Mouse (Mus musculus): ENCODE results near the gene Arhgap28. TPM values are rescaled to one million over a fixed set of nuclear protein-coding genes. Genes with fewer than 3 reads are reported as not detected.
A peak's percentile ranks its signal among the peaks of the same experiment; 100 is the strongest.

Gene Arhgap28
- polyA plus RNA-seq, 1 experiment from 2014 or later = 3.8 TPM

DNA sequence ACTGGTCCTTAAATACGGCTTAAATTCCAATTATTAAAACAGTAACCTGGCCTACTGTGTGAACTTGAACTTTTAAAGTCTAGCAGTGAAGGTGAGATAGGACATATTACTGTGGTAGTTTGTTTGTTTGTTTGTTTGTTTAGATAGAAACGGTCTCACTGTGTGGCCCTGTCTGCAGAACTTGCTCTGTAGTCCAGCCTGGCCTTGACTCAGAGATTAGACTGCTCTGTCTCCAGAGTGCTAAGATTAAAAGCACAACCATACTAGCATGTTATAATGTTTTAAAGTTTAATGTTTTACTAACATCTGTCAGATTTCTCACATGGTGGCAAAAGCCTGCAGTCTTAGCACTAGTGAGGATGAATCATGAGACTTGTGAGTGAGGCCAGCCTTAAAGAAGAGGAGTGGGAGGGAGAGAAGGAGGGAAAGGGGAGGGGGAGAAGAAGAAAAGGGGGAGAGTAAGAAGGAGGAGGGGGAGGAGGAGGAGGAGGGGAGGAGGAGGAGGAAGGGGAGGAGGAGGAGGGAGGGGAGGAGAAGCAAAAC is 8.6 kb downstream of the Arhgap28 start:
- Histone ChIP-seq H3K4me3 (ENCODE audit: low read depth, low read length) (no peak overlapping the region), H3K27me3 (replicated peaks; ENCODE audit: control insufficient read depth, insufficient read depth, low read length) (no peaks in the 10 kb centered on the region), H3K4me2 (replicated peaks; ENCODE audit: low read depth) (0 out of 2 replicates have a peak overlapping the region, but pooled peaks have one; percentile 21), H3K9me3 (ENCODE audit: control insufficient read depth) (no peaks in the 10 kb centered on the region), H3K27ac (ENCODE audit: low read depth, low read length) (no peak overlapping the region), H3K4me1 (replicated peaks; ENCODE audit: control insufficient read depth, insufficient read depth, low read length) (no peaks in the 10 kb centered on the region), H3K36me3 (ENCODE audit: control insufficient read depth, insufficient read depth) (no peaks in the 10 kb centered on the region; the same call in 1 of the 2 replicates), H3K9ac (ENCODE audit: low read depth, low read length) (no peak overlapping the region)
- TF ChIP-seq CTCF (IDR thresholded peaks at IDR 0.05; ENCODE audit: low read depth) = no peak
- 53% methylated on average over 2 of the region's 2 CpGs for WGBS
- ATAC-seq = no peak

DNA sequence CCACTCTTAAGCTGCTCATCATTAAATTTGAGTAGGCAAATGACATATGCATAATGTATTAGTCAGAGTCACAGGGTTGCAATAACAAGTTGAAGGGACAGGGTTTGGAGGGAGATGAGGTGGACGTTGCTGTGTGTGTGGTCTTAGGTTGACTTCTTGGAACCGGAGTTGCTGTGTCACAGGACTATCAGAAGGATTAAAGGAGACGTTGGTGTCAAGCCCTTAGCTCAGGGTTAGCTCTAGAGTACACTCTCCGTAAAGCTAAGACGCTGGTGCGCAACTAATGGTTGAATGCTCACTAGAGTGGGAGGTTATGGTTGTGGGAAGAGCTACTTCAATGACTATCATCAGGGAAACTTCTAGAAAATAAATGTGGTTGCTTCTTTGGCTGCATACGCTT is 9.1 kb downstream of the Arhgap28 start:
- no peak for ATAC-seq
- H3K27ac ChIP-seq (ENCODE audit: low read depth, low read length) = no peak overlapping the region
- no peaks in the 10 kb centered on the region for H3K9me3 ChIP-seq (ENCODE audit: control insufficient read depth)
- no peaks in the 10 kb centered on the region for H3K27me3 ChIP-seq (replicated peaks; ENCODE audit: control insufficient read depth, insufficient read depth, low read length)
- H3K4me3 ChIP-seq (ENCODE audit: low read depth, low read length) = no peak overlapping the region
- H3K4me1 ChIP-seq (replicated peaks; ENCODE audit: control insufficient read depth, insufficient read depth, low read length) = no peaks in the 10 kb centered on the region
- TF ChIP-seq CTCF (IDR thresholded peaks at IDR 0.05; ENCODE audit: low read depth) = no peak
- no peak overlapping the region for H3K9ac ChIP-seq (ENCODE audit: low read depth, low read length)
- no peak overlapping the region for H3K4me2 ChIP-seq (replicated peaks; ENCODE audit: low read depth)
- 66% methylated on average over 7 of the region's 7 CpGs for WGBS
- H3K36me3 ChIP-seq (ENCODE audit: control insufficient read depth, insufficient read depth) = no peaks in the 10 kb centered on the region; the same call in 1 of the 2 replicates

DNA sequence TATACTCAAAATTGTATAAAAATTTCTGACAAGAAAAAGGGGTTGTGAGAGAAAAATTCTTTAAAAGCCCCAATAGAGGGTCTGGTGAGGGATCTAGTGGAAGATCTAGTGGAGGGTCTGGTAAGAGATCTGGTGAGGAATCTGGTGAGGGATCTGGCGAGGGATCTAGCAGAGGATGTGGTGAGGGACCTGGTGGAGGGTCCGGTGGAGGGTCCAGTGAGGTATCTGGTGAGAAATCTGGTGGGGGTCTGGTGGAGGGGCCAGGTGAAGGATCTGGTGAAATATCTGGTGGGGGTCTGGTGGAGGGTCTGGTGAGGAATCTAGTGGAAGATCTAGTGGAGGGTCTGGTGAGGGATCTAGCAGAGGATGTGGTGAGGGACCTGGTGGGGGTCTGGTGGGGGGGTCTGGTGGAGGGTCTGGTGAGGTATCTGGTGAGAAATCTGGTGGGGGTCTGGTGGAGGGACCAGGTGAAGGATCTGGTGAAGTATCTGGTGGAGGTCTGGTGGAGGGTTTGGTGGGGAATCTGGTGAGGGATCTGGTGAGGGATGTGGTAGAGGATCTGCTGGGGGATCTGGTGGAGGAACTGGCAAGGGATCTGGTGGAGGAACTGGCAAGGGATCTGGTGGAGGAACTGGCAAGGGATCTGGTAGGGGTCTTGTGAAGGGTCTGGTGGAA is 10.4 kb downstream of the Arhgap28 start:
- Histone ChIP-seq H3K9me3 (ENCODE audit: control insufficient read depth) (no peaks in the 10 kb centered on the region), H3K4me2 (replicated peaks; ENCODE audit: low read depth) (no peak overlapping the region), H3K4me3 (ENCODE audit: low read depth, low read length) (no peak overlapping the region), H3K36me3 (ENCODE audit: control insufficient read depth, insufficient read depth) (no peaks in the 10 kb centered on the region; the same call in 1 of the 2 replicates), H3K27ac (ENCODE audit: low read depth, low read length) (no peak overlapping the region), H3K9ac (ENCODE audit: low read depth, low read length) (no peak overlapping the region), H3K4me1 (replicated peaks; ENCODE audit: control insufficient read depth, insufficient read depth, low read length) (no peaks in the 10 kb centered on the region), H3K27me3 (replicated peaks; ENCODE audit: control insufficient read depth, insufficient read depth, low read length) (no peaks in the 10 kb centered on the region)
- no peak for ATAC-seq
- TF ChIP-seq CTCF (IDR thresholded peaks at IDR 0.05; ENCODE audit: low read depth) = no peak
- WGBS = 98% methylated on average over 2 of the region's 2 CpGs

DNA sequence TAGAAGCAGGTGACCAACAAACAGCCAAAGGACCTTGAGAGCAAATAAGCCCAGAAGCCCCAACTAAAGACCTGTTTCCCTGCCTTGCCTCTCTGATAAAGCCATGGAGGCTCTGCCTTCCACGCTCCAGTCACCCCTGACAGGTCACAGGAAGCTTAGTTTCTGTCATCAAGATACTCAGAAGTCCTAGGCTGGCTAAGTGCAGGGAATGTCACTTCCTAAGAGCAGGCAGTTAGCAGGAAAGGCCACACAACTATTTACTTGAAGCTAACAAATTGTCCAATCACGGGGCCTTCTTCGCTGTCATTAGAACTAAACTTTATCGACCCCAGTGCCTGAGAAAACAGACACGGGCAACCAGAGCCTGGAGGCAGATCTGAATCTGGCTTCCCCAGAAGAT is 14.2 kb downstream of the Arhgap28 start:
- no peak for TF ChIP-seq CTCF (IDR thresholded peaks at IDR 0.05; ENCODE audit: low read depth)
- no peaks in the 10 kb centered on the region for H3K4me1 ChIP-seq (replicated peaks; ENCODE audit: control insufficient read depth, insufficient read depth, low read length)
- no peak overlapping the region for H3K27ac ChIP-seq (ENCODE audit: low read depth, low read length)
- H3K4me2 ChIP-seq (replicated peaks; ENCODE audit: low read depth) = no peak overlapping the region
- no peak overlapping the region for H3K4me3 ChIP-seq (ENCODE audit: low read depth, low read length)
- H3K9me3 ChIP-seq (ENCODE audit: control insufficient read depth) = no peaks in the 10 kb centered on the region
- no peaks in the 10 kb centered on the region for H3K27me3 ChIP-seq (replicated peaks; ENCODE audit: control insufficient read depth, insufficient read depth, low read length)
- 30% methylated on average over 5 of the region's 5 CpGs for WGBS
- no peaks in the 10 kb centered on the region; the same call in 1 of the 2 replicates for H3K36me3 ChIP-seq (ENCODE audit: control insufficient read depth, insufficient read depth)
- H3K9ac ChIP-seq (ENCODE audit: low read depth, low read length) = no peak overlapping the region
- ATAC-seq = no peak

DNA sequence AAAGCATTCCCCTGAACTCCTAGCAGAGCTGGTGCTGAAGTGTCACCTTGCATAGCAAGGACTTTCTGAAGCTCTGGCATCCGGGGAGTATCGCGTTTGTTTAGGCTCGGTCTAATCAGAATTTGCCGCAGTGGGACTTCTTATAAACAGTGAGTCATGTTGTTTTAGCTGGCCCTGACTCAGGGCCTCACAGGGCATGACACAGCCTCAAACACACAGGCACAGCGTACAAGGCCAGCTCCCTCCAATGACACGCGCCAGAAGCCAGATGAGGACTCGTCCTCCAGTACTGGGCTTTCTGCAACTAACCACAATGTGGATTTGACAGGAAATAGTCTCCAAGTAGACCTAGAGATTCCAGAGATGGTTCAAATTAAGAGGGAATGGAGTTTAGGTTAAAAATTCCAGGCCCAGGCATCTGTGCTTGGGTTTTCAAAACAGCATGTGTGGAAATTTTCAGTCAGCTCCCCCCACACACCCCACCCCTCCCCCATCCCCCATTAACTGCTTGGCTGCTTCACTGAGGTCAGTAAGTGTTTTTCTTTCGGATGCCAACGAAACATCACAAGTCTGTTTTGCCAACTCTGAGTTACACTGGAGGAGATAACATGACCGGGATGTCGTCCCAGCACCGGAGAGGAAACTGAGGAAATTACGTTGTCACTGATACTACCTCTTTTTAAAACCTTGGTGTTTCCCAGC is 14.8 kb downstream of the Arhgap28 start:
- no peak for TF ChIP-seq CTCF (IDR thresholded peaks at IDR 0.05; ENCODE audit: low read depth)
- H3K9me3 ChIP-seq (ENCODE audit: control insufficient read depth) = no peaks in the 10 kb centered on the region
- H3K27ac ChIP-seq (ENCODE audit: low read depth, low read length) = no peak overlapping the region
- H3K4me1 ChIP-seq (replicated peaks; ENCODE audit: control insufficient read depth, insufficient read depth, low read length) = no peaks in the 10 kb centered on the region
- ATAC-seq = peak; percentile 56; the same call in 1 of the 2 replicates
- H3K9ac ChIP-seq (ENCODE audit: low read depth, low read length) = no peak overlapping the region
- WGBS = 28% methylated on average over 15 of the region's 15 CpGs
- H3K4me3 ChIP-seq (ENCODE audit: low read depth, low read length) = no peak overlapping the region
- no peak overlapping the region for H3K4me2 ChIP-seq (replicated peaks; ENCODE audit: low read depth)
- no peaks in the 10 kb centered on the region; the same call in 1 of the 2 replicates for H3K36me3 ChIP-seq (ENCODE audit: control insufficient read depth, insufficient read depth)
- no peaks in the 10 kb centered on the region for H3K27me3 ChIP-seq (replicated peaks; ENCODE audit: control insufficient read depth, insufficient read depth, low read length)

DNA sequence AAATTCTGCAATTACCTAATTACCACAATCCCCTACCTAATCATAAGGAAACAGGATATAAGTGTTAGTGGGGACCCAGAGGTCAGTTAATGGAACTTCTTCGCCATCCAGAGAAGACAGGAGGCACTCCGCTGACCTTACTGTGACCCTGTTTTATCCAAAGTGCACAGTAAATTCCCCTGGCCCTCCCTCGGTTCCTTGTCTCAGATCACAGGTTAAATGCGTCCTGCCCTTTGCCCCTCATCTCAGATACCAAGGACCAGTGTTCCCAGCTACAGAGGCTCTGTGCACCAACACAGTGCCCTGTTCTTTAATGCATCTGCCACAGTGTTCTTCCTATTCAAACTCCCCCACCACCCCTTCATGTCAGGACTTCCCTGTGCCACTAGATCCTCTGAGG is 18.4 kb downstream of the Arhgap28 start:
- H3K4me2 ChIP-seq (replicated peaks; ENCODE audit: low read depth) = no peak overlapping the region
- no peak overlapping the region for H3K9ac ChIP-seq (ENCODE audit: low read depth, low read length)
- TF ChIP-seq CTCF (IDR thresholded peaks at IDR 0.05; ENCODE audit: low read depth) = no peak
- H3K27me3 ChIP-seq (replicated peaks; ENCODE audit: control insufficient read depth, insufficient read depth, low read length) = no peaks in the 10 kb centered on the region
- no peaks in the 10 kb centered on the region for H3K36me3 ChIP-seq (ENCODE audit: control insufficient read depth, insufficient read depth)
- H3K9me3 ChIP-seq (ENCODE audit: control insufficient read depth) = no peaks in the 10 kb centered on the region
- H3K4me1 ChIP-seq (replicated peaks; ENCODE audit: control insufficient read depth, insufficient read depth, low read length) = no peaks in the 10 kb centered on the region
- no peak for ATAC-seq
- no peak overlapping the region for H3K27ac ChIP-seq (ENCODE audit: low read depth, low read length)
- WGBS = 37% methylated on average over 4 of the region's 4 CpGs
- no peak overlapping the region for H3K4me3 ChIP-seq (ENCODE audit: low read depth, low read length)
